Mouse (Mus musculus) heart, adult 8-10 months (tissue): ENCODE measurements at regions not wholly inside any gene's neighbourhood (a gene's known extent, or its start where the extent isn't known, plus 50 kb on each side); places are given as distances from the start of the nearest gene placed in this dataset.
A peak's percentile ranks its signal among the peaks of the same experiment; 100 is the strongest.

Source experiments
- DNase-seq: peaks from one replicate; pipeline ENCODE4 v3.0.0; 2022; ENCODE audit warnings: low spot score

DNA sequence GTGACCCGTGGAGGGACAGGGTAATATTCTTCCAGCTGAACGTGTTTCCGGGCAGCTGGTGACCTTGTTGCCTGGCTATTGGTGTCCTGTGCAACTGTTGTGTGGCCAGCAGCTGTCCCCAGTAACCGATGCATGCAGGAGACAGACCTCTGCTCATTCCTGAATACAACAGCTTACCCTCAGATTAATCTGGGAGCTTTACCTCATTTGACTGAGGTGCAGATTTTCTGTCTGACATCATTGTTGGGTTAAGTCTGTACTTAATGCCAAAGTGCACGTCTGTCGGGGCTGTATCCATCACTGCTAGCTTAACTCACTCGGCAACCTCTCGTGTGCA lies 119.6 kb upstream of the Mpp6 start:
- no peak for DNase-seq

DNA sequence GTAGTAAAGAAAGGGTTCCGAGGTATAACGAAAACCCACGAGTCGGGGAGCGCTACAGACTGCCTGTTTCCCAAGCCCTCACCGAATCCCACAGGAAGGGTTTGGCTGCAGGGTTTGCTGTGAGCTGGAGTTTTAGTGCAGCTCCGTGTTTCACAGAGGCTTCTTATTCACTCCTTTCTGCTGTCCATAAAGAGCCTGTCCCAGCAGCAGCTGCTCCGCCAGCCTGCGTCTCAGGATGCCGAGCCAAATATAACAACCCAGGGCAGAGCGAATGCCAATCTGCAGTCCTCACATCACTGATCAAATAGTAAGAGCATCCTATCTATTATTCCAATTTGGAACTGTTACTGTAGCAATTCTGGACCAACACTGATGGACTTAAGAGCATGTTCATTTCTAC lies 110.7 kb upstream of the Mpp6 start:
- no peak for DNase-seq

DNA sequence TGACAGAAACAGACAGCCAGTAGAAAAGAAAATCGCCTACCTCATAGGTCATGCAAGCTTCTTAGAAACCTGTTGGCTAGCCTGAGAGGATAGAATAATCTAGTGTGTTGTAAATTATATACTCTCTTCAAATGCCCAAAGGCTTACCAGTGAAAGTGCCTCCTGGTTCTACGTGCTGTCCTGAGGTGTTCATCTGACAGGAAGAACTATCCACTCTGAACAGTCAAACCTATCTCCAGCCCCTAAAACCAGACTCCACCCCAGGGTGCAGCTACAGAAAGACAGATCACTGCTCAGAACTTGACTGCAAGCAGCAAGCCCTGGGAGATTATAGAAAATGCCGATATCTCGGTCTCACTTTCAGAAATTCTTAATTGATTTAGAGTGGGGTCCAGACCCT lies 102.0 kb upstream of the Mpp6 start:
- no peak for DNase-seq

DNA sequence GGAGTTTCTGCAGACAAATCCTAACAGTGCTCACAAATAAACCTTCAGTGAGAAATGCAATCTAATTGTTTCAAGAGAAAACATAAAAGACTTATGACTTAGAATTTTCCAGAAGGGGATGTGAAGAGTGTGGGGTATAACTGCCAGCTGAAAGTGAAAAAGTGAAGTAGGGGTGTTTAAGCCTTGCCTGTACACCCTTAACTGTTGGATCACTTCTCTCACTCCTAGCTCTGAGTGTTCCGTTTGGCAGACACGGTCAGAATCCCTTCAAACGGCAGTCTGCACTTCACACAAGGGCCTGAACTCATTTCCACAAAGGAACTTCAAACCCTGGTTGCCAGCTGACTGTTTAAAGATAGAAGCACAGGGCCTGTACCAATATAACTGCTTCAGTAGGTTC lies 101.2 kb upstream of the Mpp6 start:
- DNase-seq: no peak

DNA sequence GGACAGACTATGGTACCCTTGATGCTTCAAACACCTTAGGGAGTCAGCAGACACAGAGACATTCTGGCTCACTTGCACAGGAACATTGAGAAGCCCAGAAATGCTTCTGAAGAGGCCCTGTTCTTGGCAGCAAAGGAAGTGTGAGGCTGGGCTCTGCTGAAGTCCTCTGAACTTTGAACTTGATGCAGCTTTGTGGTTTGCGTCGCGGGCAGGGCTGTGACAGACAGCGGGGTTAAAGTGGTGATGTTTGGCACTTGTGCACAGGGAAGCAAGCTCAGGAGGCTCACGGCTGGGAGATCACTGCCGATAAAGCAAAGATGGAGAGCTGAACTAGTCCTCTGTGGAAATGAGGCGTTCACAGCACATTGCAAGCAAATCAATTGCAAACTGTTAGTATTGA lies 100.7 kb upstream of the Mpp6 start:
- no peak for DNase-seq

DNA sequence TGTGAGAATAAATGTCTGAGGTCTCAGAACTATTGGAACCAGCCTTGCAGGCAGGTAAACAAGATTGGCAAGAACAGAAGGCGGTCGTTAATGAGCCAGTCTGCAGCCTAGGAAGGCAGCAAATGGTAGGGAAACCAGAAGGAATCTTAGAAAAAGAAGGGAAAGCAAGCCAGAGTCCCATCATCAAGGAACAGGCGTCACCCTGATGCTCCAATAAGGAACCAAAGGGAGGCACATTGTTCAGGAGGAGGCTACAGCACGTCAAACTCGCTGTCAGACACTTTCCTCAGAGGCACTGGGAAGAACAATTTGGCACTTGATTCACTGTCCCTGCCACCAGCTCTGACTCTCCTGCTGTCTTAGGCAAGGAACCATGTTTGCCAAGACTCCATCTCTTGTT lies 100.2 kb upstream of the Mpp6 start:
- no peak for DNase-seq

DNA sequence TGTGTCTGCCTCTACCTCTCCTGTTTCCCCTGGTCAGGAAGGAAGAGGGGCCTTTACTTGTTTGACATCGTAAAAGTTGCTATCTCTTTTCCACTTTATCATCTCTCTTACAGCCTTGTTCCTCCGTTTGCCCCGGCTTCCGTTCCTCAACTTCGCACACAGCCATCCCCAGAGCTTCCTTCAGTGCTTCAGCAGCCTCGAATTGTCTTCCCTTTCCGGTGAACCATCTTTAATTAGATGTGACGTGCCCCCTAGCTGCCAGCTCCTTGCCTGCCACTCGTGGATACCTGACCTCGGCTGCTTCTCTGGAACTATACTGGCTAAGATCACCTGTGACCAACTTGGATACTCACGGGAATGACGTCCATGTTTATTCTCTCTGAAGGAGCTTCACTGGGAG lies 99.0 kb upstream of the Mpp6 start:
- no peak for DNase-seq

DNA sequence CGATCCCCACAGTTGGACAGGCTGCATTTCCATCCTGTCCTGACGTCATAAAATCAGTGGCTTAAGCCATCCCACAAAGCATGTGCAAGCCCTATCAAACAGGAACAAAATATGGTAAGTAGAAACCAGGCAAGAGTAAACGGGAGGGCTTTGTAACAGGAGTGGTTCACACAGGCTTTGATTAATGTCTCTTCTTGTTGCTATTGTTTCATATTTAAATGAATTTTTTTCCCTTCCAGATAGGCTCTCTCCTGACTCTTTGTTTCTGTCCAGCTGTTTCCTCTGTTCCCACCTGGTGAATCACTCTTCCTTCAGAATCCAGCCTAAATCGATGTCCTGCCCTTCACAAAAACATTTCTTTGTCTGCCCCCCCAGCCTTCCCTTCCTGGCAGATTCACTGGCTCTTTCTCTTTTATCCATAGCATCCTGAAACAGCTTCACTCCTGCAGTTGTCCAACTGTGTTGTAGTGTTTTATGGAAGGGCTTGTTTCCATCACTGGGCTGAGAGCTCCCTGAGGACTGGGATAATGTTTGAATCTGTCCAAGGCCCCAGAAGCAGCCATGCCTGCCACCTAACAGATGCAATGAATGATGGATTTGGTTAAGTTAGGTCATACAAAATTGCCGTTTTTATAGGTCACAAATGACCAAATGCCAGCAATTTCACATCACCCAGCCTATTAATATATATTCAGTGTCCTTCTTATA lies 98.1 kb upstream of the Mpp6 start:
- DNase-seq: no peak

DNA sequence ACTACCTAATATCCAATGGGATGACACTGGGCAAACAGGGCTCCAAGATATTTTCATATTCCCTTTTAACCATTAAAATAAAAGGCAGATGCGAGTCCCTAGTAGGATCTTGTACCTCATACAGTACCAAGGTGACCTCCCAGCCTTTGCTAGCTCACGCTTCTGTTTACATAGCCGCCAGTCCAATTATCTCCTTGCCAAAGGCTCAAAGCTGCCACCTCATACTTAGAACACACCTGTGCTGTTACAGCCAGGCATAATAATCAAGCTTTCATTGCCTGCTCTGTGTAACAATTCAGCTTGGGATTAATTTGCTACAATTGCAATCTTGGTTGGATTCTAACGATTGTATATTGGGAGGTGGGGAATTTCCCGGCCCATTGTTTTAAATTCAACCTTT lies 97.0 kb upstream of the Mpp6 start:
- DNase-seq: no peak

DNA sequence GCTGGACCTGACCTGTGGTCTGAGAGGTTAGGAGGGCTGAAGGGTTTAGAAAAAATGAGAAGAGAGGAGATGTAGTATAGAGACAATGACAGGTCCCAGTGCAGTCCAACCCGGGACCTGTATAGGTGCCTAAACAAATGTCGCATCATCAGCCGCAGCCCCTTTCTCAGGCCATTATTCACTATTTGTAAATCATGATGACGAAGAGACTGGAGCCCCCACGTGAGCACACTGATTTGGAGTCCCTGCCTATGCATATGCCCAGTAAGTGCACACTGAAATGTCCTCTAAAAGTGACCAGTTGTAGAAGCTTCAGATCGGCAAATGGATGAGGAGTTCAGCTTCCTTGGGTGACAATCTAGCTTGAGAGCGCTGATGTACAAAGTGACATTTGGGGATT lies 96.2 kb upstream of the Mpp6 start:
- no peak for DNase-seq

DNA sequence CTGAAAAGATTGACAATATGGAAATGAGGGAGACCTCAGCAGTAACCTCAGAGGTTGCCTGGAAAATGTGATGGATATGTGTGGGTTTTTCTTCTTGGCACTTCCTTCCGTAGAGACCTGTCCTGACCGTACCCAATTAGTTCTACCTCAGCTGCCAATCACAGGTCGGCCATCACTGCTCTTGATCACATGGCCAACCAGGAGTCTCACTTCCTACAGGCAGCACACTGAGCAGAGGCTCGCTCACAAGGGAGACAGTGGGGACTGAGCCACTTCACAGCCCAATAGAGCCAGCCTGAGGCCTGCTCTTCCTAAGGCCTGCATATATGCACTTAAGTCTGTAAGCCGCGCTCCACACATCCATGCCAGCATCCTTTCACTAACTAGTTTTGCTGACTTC lies 82.1 kb upstream of the Mpp6 start:
- DNase-seq: no peak

DNA sequence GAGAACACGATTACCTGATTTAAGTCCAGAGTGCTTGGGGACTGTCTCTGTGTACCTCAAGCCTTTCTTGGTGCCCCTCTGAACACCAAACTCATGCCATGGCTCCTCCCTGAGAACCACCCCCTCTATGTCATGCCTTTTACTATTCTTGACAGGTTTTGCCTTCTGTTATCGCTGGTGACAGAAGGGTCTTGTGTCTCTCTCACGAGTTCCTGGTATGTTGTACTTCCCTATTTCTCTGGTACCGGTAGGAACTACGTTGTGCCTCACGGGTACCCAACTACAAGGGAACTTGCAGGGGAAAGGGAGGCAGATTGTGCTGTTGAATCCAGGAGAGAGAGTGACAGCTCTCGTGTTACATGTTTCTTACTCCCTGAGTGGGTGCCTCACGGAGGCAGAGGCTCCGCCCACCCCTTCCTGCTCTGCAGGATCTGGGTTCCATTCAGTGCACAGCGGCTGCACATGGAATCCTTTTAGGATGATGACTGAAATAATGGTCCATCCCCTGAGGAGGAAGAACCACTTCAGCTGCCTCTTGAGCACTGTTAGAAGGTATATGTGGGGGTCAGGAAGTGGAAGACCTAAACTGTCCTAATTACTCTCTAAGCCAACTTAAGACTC lies 80.0 kb upstream of the Mpp6 start:
- DNase-seq: no peak

DNA sequence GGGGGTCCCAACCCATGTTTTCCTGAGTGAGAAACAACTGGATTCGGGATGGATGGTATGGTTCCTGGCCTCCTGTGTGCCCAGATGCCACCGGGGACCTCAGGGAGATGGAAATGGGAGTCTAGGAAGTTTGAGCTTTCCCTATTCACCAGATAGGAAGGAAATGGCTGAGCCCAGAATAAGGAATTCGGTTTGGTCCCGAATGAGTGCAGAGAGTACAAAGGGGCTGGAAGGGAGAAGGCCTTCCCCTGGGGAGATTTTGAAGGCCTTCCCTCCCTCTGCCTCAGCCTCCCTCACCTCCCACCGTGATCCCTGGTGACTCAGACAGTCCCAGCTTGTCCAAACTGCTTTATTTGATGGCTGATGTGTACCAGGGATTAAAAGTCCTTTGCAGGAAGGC lies 78.7 kb upstream of the Mpp6 start:
- no peak for DNase-seq

DNA sequence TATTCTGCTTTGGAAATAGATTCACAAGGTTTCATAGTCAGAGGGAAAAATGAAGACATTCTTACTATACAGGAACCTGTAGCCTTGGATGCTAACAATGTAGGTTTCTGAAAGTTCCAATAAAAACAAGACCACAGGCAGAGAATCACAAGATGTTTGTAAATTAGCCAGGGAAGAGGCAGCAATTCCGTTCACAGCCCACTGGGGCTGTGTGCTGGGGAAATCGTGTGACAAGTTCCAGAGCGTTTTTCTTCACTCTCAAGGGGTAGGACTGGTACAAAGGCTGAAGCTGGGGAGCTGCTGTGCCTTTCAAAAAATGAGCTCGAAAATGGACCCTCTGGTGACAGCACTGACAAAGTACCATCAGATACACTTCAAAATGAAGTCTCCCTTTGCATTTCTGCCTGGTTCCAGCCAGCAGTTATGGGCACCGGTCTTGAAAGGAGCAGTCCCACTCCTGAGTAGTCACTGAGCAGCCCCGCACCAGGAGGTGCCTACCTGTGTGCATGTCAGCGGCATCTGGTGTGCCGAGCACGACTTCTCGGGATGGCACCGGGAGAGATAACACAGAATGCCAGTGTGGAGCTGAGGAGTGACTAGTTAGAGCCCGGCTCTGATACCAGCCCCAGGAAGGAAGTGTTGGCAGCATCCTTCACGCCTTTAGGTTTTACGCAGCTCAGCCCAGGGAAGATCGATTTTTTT lies 77.0 kb upstream of the Mpp6 start:
- no peak for DNase-seq

DNA sequence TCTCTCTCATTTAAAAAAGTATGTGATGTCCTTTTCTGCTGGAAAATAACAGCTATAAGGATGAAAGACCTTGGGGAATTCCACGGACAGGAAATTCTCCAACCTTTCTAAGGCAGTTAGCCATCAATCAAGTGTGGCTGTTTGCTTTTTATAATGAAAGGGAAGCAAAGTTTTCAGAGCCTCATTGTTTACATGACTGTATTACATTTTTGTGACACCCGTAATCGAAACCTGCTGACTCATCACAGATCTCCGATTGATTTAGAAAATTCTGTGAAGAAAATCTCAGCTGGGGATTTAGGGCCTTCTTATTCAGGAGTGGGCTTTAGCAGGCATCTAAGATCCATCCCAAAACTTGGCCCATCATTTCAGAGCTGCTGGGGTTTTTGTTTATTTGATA lies 72.4 kb upstream of the Mpp6 start:
- DNase-seq: no peak

DNA sequence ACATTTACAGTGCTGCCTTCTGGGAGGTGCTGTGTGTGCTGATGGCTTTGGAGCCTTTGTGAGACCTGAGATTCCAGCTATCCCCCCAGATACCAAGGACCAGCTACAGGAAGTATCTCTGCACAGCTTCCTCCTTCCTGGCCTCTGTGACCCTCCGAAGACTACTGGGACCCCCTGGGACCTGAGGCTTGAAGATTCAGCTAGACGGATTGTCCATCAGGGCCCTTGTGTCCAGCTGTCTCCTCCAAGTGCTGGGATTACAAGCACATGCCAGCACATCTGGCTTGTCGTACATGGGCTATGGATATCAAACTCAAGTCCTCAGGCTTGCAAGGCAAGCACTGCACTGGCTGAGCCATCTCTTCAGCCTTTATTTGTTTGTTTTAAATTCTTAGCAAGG lies 71.7 kb upstream of the Mpp6 start:
- DNase-seq: no peak

DNA sequence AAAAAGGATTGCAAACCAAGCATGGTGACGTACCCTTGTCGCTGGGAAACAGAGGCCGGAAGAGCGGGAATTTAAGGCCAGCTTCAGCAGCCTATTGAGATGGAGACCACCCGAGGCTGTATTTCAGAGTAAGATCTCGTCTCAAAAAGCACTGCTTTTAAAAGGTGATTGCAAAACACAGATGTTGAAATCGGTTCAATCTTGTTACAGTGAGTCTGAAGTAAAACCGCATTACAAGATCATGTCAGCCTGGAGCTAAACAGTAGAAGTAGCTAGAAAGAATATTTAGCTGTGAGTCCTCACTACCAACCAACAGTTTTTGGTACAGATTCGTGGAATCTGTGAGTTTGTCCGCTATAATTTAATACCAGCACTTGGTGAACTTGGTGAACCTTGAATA lies 69.0 kb upstream of the Mpp6 start:
- DNase-seq: no peak

DNA sequence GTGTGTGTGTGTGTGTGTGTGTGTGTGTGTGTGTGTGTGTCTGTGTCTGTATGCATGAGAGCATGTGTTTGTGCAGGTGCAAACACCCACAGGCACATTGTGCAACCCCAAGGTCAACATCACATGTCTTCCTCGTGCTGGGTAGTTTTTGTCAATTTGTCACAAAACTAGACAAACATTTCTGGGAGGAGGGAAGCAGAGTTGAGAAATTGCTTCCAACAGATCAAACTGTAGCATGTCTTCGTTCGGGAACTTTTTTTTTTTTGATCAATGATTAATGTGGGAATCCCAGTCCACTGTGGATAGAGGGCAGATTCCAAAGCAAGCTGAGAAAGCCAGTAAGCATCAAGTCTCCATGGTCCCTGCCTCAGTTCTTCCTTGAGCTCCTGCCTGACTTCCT lies 67.9 kb upstream of the Mpp6 start:
- no peak for DNase-seq

DNA sequence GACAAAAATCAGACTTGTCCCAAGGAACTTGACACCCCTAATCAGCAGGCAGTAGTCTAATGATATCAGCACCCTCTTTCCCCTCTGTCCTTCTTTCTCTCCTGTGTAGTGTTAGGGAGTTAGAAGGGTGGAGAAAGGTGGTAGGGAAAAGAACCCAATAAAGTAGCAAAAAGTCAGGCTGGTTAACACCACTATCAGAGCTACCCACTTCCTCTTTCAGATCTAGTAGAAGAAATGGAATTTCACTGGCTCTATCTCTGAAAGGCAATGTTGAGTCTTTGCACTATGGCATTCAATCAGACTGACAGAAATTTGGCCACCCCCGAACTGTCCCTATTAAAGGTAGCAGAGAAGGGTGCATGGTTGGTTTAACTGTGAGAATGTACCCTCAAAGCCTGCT lies 65.9 kb upstream of the Mpp6 start:
- DNase-seq: no peak

DNA sequence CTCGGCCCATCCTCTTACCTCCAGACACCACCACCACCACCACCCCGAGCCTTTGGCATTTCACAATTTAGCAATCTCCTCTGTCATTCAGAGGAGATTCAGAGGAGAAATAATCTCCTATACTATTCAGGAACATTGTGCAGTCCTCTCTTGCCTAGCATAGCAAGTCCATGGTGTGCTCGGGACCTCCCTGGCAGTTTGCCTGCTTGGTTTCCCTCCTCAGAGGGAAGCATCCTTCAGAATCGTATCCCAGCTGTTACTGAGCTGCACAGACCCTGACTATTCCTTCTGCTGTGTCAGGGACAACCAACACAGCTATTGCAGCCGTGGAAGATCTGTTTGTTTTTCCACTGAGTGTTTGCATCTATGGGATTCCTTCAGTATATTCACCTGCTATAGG lies 63.3 kb upstream of the Mpp6 start:
- DNase-seq: no peak

DNA sequence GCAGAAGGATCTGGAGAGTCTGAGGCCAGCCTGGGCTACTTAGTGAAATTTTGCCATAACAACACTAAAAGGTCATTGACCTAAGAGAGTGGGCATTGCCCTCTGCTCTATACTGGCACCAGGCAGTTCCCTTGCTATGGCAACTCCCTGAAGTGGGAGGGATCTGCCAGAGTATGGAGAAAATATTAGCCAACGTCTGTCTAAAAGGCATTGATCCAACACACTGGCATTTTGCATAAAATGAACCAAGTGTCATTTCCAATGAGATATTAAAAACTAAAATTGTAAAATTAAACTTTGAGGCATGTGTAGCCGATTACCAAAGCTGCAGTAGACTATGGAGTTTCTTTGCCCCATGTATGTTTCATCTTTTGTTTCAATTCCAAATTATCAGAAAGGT lies 57.6 kb upstream of the Mpp6 start:
- DNase-seq: no peak

DNA sequence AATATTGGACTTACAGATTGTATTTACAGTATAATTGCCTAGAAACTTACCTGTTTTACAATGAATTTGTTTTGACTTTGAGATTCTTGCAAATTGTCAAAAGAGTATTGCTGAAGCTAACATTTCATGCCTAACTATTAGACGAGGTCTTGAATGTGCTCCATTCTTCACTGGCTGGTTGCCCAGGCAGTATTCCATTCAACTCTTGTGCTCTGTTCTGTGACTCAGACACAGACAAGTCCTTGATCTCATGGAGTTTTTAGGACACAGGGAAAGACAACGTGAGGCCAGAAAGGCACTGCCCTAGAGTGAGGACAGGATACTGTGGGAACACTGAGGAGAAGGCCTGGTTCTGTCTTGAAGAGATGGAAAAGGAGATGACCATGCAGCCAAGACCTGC lies 57.0 kb upstream of the Mpp6 start:
- peak; percentile 17 for DNase-seq

DNA sequence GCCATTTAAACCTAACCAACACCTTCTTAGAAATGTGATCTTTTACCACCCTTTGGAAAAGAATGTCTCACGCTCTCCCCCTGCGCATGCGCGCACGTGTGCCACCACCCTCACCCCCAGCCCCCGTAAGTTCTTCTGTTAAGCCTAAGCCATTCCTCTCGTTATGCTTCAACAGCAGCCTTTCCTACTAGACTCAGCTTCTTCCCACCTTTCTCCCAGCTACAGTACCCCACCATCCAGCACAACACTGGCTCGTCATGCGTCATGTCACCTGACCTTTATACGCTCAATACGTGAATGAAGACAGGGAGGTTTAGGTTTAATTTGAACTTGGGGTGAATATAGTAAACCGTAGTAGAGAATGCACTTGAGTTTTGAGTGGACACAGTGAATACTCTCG lies 55.8 kb upstream of the Mpp6 start:
- DNase-seq: no peak

DNA sequence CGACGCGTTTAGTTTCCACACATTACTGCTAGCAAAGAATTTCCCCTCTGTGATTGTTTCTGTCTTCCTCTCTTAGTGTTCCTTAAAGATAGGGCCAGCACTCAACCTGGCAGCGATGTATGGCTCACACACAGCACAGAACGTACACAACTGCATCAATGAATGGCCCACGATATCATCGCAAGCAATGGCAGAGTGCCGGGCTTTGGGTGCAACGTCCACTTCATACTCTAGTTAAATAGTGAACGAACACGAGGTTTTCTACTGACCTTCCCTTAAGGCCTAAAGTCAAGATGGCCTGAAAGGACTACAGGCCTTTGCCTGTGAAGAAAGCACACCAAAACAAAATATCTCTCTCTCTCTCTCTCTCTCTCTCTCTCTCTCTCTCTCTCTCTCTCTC lies 51.4 kb upstream of the Mpp6 start:
- no peak for DNase-seq
